Mouse (Mus musculus) erythroblast, embryonic 14.5 days (primary cell): ENCODE data around the gene Zbtb7b. TPM values are rescaled to one million over a fixed set of nuclear protein-coding genes. Genes with fewer than 3 reads are reported as not detected.
A peak's percentile ranks its signal among the peaks of the same experiment; 100 is the strongest.
"Not testable (repeated sequence)": the region's sequence is repeated elsewhere in the genome, so short reads cannot be mapped to it uniquely, and the experiment has no call there.

Experiments used
- H3K27me3 ChIP-seq: 2 replicates; pipeline ENCODE4 v1.6.1; 2012; ENCODE audit warnings: inconsistent platforms; ENCODE audit not compliant: control insufficient read depth
- H3K36me3 ChIP-seq: 2 replicates; pipeline ENCODE4 v1.6.1; 2012; ENCODE audit warnings: mild to moderate bottlenecking, inconsistent platforms; ENCODE audit not compliant: control insufficient read depth
- H3K4me1 ChIP-seq: 2 replicates; pipeline ENCODE4 v1.6.1; 2012; ENCODE audit warnings: inconsistent platforms; ENCODE audit not compliant: control insufficient read depth
- H3K4me3 ChIP-seq: replicated peaks from 2 replicates; pipeline ENCODE3; 2012; ENCODE audit warnings: moderate library complexity, mild to moderate bottlenecking, inconsistent platforms
- H3K9me3 ChIP-seq: 2 replicates; pipeline ENCODE4 v1.6.1; 2012; ENCODE audit warnings: low read length, inconsistent platforms, mixed read lengths; ENCODE audit not compliant: control insufficient read depth
- GATA1 ChIP-seq: IDR thresholded peaks from 2 replicates; pipeline ENCODE4 v1.6.1; 2012; ENCODE audit warnings: low read length, inconsistent platforms, mixed read lengths
- TAL1 ChIP-seq: IDR thresholded peaks from 3 replicates; pipeline ENCODE4 v1.6.1; 2012; ENCODE audit warnings: low read length, inconsistent platforms, mixed read lengths
- polyA plus RNA-seq: library from polyadenylated mRNA; stranded (reverse); fragments of >175 nt; gene quantifications from 2 replicates; pipeline ENCODE4 v1.2.3, GENCODE M21; 2012

Zbtb7b gene
- polyA plus RNA-seq, result 0.38 and 0.46 TPM in 2 replicates

DNA sequence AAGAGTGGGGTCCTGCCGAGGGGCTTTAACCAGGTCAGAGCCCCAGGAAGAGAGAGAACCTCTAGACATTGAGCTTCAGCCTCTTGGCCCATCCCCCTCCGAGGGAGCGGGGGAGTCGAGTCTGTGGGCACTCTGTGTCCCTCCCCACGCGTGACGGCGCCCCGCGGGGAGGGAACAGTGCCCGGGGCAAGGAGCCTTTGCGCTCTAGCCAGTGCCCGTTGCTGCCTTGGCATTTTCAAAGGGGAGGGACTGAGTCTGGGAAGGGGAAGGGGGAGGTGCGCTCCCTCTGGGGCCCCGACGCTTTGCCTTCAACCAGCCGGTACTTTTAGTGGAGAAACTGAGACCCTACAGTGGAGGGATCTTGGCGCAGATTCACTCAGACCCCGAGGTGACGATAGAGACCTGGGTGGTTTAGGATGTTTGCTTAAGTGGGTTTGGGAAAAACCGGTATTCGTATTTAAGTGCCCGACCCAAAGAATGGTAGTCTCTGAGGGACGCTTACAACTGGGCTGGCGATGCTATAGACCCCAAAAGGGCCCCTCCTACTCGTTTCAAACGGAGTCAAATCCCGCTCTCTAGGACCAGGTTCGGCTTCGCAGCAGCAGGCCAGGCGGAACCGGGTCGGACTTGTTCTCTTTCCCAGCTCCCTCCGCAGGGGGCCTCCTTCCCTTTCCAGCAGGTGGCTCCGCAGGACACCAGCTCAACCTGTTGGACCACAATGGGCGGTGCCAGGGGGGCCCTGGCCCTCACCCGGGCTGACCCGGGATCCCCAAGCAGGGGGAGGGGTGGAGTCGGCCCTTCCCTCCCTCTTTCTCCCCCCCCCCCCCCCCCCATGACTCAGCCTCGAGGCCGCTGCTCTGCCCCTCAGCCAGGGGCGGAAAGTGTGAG is at the start of gene Zbtb7b:
Zbtb7b (minus strand) TSS at position 771 of the 888 bp plus-strand sequence.
- Histone ChIP-seq H3K9me3 (peaks cover 2% of the 10 kb centered on the region; the same call in 1 of the 2 replicates), H3K4me1 (peaks cover 58% of the 10 kb centered on the region), H3K36me3 (no peaks in the 10 kb centered on the region), H3K4me3 (peak within 1 kb of the TSS; percentile 68), H3K27me3 (peaks cover 63% of the 10 kb centered on the region)
- TF ChIP-seq GATA1, result no peak
- TF ChIP-seq TAL1, result no peak

DNA sequence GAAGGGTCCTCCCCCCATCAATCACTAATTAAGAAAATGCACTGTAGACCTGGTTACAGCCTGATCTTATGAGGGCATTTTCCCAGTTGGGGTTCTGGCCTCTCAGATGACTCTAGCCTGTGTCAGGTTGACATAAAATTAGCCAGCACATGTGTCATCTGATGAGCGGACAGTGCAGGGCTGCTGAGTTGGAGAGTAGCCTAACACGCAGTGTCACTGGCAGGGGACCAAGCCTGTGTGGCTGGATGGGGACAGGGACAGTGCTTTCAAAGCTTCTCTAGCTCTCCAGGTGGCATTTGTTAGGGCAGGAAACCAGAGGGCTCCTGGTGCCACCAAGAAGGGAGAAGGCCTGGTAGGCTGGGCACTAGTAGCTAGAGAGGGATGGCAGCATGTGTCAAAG is 46.1 kb upstream of the Zbtb7b start:
- H3K4me3 ChIP-seq, result no peak overlapping the region
- TF ChIP-seq TAL1, result no peak
- no peak for TF ChIP-seq GATA1
- no peaks in the 10 kb centered on the region for H3K27me3 ChIP-seq
- peaks cover 18% of the 10 kb centered on the region for H3K4me1 ChIP-seq
- H3K9me3 ChIP-seq, result no peaks in the 10 kb centered on the region
- peaks cover 8% of the 10 kb centered on the region for H3K36me3 ChIP-seq

DNA sequence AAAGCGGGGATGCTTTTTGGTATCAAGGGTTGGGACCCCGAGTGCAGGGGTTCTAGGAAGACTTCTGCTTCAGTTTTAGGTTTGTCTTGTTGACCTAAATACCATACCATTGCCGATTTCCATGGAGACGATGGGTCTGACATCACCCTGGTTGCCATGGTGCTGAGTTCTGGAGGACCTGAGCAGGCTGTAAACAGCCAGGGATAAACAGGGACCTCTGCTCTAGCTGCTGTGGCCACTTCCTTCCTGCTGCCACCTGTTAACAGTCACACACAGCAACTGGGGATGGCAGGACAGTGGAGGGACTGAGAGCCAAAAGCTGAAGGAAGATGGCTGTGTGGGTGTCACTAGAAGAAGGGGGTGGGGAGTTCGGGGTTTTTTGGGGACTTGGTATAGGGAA is 42.7 kb upstream of the Zbtb7b start:
- H3K4me1 ChIP-seq, result peaks cover 33% of the 10 kb centered on the region
- H3K4me3 ChIP-seq, result peak overlapping the region; percentile 63
- H3K9me3 ChIP-seq, result no peaks in the 10 kb centered on the region
- no peaks in the 10 kb centered on the region for H3K27me3 ChIP-seq
- H3K36me3 ChIP-seq, result peaks cover 28% of the 10 kb centered on the region
- TF ChIP-seq GATA1 (no peak), TAL1 (no peak)

DNA sequence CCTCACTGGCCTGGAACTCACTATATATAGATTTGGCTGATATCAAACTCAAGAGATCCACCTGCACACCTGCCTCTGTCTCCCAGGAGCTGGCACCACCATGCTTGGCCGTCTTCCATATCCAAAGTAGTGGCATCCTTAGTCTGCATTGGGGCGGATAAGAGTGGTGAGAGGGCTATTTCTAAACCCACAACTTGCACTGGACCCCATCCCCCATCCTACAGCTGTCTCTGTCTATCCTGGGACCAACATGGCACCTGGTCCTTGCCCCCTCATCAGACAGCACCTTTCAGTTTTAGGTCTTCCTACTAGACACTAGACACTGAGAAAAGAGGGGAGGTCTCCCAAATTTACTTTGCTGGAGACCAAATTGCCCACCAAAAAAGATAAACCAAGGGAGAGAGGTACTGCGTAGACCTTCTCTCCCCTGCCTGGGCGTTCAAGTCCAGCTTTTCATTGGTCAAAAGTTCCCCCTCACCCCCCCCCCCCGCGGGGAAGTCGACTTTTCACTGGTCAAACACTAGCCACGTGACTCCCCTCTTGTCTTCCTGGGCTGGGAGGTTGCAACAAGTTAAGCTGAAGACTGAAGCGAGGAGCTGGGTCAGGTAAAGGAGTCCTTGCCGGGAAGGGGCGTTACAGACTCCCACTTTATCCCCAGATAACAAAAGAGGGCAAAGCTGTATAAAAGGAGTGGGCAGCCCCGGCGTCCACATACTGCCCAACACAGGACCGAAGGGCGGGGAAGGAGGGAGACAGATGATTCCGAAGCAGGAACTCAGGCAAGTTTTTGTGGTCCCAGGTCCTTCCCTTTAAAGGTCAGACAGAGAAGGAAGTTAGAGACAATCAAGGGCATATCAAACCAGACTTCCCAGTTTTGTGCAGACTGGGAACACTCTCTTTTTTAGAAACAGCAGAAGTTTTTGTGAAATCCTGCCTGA is 41.9 kb upstream of the Zbtb7b start, which contains the start of gene Pbxip1:
Pbxip1 (plus strand) TSS at position 531 of the 938 bp plus-strand sequence.
- Histone ChIP-seq H3K27me3 (no peaks in the 10 kb centered on the region), H3K36me3 (peaks cover 32% of the 10 kb centered on the region), H3K4me3 (peak within 1 kb of the TSS; percentile 63), H3K9me3 (no peaks in the 10 kb centered on the region), H3K4me1 (peaks cover 37% of the 10 kb centered on the region)
- no peak for TF ChIP-seq TAL1
- TF ChIP-seq GATA1, result no peak

DNA sequence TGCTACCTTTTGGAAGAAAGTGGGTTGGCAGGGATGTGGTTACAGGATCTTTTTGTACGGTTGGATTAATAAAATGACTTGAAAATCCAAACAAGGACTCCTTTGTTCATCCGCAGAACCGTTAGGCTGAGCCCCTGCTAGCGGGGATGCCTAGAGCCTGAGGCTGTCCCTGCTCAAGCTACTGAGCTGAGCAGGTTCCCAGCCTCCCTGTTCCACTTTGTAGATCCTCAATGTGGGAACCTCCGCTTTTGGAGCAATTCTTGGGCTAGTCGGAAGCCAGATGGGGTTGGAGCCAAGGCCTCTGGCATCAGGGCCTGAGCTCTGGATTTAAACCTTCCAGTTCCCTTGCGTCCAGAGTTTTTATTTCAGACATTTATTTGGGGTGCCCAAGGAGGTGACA is 40.5 kb upstream of the Zbtb7b start:
- no peak for TF ChIP-seq GATA1
- no peak for TF ChIP-seq TAL1
- H3K4me1 ChIP-seq, result peaks cover 51% of the 10 kb centered on the region

DNA sequence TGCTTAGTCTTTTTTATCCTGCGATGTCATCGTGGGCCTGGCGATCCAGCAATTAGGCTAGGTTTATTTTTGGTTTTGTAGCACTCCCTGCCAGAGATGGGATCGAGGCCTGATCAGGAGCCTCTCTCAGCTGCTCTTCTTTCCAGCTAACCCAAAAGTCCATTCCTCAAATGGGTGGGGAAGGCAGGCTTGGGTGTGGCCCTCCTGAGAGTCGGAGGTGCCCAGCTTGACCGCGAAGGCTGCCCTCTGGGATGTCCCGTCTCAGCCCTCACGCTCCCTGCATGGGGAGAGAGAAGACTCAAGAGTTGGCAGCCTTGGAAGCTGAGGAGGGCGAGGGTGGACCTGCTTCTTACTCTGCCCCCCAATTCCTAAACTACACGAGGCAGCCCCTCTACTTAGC is 40.0 kb upstream of the Zbtb7b start:
- Histone ChIP-seq H3K36me3 (peaks cover 39% of the 10 kb centered on the region), H3K4me1 (peaks cover 55% of the 10 kb centered on the region), H3K9me3 (no peaks in the 10 kb centered on the region), H3K4me3 (no peak overlapping the region), H3K27me3 (no peaks in the 10 kb centered on the region)
- no peak for TF ChIP-seq GATA1
- no peak for TF ChIP-seq TAL1

More for the DNA sequence above, 40.5 kb upstream of the Zbtb7b start:
- Histone ChIP-seq H3K9me3 (no peaks in the 10 kb centered on the region), H3K4me3 (no peak overlapping the region), H3K27me3 (no peaks in the 10 kb centered on the region), H3K36me3 (peaks cover 37% of the 10 kb centered on the region)

DNA sequence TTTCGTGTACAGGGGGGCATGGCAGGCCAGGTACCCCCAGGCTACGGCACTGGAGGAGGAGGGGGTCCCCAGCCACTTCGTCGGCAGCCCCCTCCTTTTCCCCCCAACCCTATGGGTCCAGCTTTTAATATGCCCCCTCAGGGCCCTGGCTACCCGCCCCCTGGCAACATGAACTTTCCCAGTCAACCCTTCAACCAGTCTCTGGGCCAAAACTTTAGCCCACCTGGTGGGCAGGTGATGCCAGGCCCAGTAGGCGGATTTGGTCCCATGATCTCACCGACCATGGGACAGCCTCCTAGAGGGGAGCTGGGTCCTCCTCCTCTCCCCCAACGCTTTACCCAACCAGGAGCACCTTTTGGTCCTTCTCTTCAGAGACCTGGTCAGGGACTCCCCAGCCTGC is 38.0 kb upstream of the Zbtb7b start:
- TF ChIP-seq GATA1 (no peak), TAL1 (no peak)
- Histone ChIP-seq H3K36me3 (peaks cover 57% of the 10 kb centered on the region), H3K4me3 (no peak overlapping the region), H3K9me3 (no peaks in the 10 kb centered on the region), H3K27me3 (no peaks in the 10 kb centered on the region), H3K4me1 (peaks cover 58% of the 10 kb centered on the region)

DNA sequence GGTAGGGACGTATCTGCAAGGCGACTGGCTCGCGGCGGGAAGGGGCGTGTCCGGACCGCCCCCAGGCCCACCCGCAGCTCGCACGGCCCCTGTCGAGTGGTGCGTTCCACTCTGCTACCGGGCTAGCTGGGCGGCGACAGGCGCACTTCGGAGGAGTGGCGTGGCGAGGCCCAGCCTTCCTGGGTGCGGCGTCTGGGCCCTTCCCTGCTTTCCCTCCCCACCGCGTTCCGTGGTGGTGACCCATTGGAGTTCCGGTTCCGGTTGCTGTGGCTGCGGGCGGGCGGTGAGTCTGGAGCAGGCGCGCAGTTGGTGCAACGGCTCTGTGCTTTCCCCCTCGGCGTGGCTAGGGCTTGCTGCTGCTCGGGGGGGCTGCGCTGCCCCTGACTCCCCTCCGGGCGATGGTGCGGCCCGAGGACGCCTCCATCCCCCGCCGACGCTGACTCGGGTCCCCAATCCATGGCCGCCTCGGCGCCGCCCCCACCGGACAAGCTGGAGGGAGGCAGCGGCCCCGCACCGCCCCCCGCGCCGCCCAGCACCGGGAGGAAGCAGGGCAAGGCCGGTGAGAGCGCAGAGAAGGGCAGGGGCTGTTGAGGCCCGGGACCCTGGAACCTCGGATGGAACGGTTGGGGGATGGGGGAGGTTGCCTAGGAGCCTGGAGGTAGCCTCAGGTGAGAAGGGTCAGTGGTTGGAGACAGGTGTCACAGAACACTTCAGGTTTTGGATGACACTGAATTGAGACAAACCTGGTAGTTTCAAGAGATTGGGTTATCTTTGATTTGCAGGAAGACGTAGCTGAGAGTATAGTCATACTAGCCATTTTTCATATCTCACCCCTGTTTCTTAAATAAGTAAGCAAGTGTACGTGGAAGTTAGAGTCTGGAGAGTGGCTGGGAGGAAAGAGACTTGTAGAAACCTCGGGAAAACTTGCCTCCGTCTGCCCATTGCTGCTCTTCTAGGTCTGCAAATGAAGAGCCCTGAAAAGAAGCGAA is 35.9 kb upstream of the Zbtb7b start, which contains the start of gene Pygo2:
Pygo2 (plus strand) TSS at position 44 of the 989 bp plus-strand sequence.
- H3K4me1 ChIP-seq, result peaks cover 63% of the 10 kb centered on the region
- H3K36me3 ChIP-seq, result peaks cover 78% of the 10 kb centered on the region
- peak within 1 kb of the TSS; percentile 94 for H3K4me3 ChIP-seq
- no peak for TF ChIP-seq GATA1
- no peak for TF ChIP-seq TAL1
- H3K9me3 ChIP-seq, result no peaks in the 10 kb centered on the region
- H3K27me3 ChIP-seq, result no peaks in the 10 kb centered on the region

DNA sequence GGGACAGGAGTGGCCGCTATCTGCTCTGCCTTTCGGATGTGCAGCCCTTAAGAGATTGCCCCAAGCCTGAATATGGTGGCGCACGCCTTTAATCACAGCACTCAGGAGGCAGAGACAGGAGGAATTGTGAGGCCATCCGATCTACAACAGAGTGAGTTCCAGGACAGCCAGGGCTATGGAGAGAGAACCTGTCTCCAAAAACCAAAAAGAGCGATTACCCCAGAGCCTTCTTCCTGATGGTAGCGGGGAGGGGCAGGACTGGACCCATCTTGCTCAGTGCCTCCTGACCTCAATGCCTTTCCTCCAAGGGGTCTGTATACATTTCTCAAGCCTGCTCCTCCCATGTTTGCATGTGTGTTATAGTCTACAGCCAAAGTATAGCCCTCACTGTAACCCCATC is 34.4 kb upstream of the Zbtb7b start:
- peaks cover 82% of the 10 kb centered on the region for H3K36me3 ChIP-seq
- H3K9me3 ChIP-seq, result not testable (repeated sequence)

More for the DNA sequence above, 34.4 kb upstream of the Zbtb7b start:
- not testable (repeated sequence) for H3K4me3 ChIP-seq, H3K27me3 ChIP-seq
- peaks cover 70% of the 10 kb centered on the region for H3K4me1 ChIP-seq
